Mouse (Mus musculus) left cerebral cortex, postnatal 14 days (tissue): ENCODE measurements around the gene Tenm3. TPM values are rescaled to one million over a fixed set of nuclear protein-coding genes. Genes with fewer than 3 reads are reported as not detected.
A peak's percentile ranks its signal among the peaks of the same experiment; 100 is the strongest.

Source experiments
- DNase-seq, 2 experiments: peaks; one replicate each; pipeline ENCODE4 v3.0.0; 2021 to 2022; ENCODE audit warnings: low spot score in 2 of 2, mixed read lengths in 1 of 2
- intact Hi-C: fragments of 180-260 bp; cut with DNase I; formaldehyde crosslinking; loops from one replicate; pipeline ENCODE4 v1.15.1; 2025
- total RNA-seq, 2 experiments: library from RNA; stranded (reverse); gene quantifications; 2 replicates each; pipeline ENCODE4 v1.2.3; 2021

The Tenm3 gene
- total RNA-seq, 2 experiments from 2014 or later = 80.8 to 102 TPM

DNA sequence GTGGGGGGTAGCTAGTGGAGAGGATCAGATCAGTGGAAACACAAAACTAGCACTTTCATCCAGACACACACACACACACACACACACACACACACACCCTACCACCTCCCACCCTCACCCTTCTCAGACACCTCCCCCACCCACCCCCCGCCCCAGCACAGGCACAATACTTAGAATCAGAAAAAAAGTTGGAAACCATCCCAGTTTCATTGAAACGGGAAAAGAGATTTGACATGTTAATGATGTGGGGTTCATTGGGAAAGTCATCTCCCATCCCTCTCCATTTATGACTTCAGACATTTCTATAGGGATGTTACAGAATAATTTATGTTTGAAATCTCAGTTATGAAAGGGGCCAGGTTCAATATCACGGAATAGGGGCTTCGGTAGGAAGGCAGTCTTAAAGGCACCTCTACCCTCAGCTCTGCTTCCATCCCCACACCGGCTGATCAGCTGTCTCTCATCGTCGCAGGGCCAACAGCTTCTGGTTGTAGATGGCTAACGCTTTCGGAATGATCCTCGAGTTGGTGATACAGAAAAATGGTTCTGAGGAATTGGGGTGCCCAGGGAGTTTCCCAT lies 231.7 kb downstream of the Tenm3 start:
- intact Hi-C loops = no loop called here
- no peak for DNase-seq

GRCm38 (mm10) chr8:48611126-48611525 lies 232.6 kb downstream of the Tenm3 start:
- intact Hi-C loops = no loop called here
- no peak for DNase-seq

GRCm38 (mm10) chr8:48610316-48610715 lies 233.4 kb downstream of the Tenm3 start:
- intact Hi-C loops = no loop called here
- DNase-seq = no peak

DNA sequence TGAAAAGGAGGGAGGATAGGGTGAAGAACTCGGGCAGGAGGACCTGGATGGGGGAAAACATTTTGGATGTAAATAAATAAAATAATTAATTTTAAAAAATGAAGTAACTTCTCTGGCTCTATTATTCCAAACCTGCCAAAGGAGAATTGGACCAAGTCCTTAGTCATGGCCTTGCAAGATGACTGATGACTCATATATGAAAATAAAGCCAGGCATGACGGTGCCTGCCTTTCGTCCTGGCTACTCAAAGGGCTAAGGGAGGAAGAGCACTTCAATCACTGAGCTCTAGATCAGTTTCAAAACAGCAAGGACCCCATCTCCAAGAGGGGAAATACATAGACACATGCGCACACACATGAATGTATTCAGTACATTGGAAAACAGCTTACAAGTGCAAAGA lies 234.1 kb downstream of the Tenm3 start:
- no peak for DNase-seq
- intact Hi-C loops = no loop called here

GRCm38 (mm10) chr8:48604190-48604897 lies 239.4 kb downstream of the Tenm3 start:
- DNase-seq = no peak
- intact Hi-C loops = no loop called here

DNA sequence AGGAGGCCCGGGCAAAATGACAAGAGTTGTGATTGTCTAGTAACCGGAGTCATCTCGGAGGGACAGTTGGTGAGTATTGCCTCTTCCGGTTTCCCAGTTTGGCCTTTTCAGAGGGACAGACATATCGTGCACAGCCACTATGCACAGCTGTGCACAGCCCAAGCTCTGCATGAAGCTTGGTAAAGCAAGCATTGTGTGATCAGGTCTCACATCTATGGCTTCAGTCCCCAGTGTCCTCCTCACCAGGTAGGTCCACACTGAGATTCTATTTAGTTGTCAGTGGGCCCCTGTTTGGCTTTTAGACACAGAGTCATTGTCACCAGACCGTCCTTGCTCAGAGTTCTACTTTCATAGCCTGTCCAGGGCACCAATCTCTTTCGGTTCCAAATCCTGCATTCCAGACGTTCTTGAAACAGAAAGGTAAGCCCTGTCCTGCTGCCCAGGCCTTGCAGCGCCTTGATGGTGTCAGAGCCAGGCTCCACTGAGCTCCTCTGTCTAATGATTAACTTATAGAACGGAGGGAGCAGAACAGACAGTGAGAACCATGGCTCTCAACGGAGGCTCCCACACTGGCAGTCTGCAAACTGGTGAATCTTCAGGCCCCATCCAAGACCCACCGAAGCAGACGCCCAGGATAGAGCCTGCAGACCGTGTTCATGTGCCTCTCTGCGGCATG lies 240.4 kb downstream of the Tenm3 start:
- intact Hi-C loops = no loop called here
- DNase-seq = no peak

GRCm38 (mm10) chr8:48601621-48602020 lies 242.1 kb downstream of the Tenm3 start:
- intact Hi-C loops = no loop called here
- DNase-seq = no peak

- intact Hi-C loops = no loop called here
- DNase-seq = no peak
Measured at GRCm38 (mm10) chr8:48599028-48599427, 244.7 kb downstream of the Tenm3 start.

GRCm38 (mm10) chr8:48596332-48596731 lies 247.4 kb downstream of the Tenm3 start:
- intact Hi-C loops = no loop called here
- no peak for DNase-seq

- intact Hi-C loops = no loop called here
- DNase-seq = no peak
Measured at GRCm38 (mm10) chr8:48591818-48592217, 251.9 kb downstream of the Tenm3 start.

- intact Hi-C loops = no loop called here
- no peak for DNase-seq
Measured at GRCm38 (mm10) chr8:48579732-48580131, 264.0 kb downstream of the Tenm3 start.

DNA sequence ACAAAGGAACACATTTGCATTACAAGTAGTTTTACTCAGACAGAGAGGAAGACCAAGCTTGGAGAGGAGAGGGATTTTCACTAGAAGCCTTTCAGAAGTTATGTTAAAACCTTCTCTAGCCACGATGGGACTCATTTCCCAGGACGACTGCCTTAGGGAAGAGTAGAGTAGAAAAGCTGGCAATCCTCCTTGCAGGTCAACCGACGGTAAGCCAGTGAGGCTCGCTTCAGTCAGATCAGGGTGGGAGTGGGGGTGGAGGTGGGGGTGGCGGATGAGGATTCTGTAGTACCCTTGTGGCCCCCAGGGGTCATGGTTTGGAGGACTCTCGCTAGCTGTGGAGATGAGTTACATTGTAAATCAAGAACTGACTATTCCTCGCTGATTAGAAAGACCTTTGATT lies 264.6 kb downstream of the Tenm3 start:
- intact Hi-C loops = no loop called here
- no peak for DNase-seq

DNA sequence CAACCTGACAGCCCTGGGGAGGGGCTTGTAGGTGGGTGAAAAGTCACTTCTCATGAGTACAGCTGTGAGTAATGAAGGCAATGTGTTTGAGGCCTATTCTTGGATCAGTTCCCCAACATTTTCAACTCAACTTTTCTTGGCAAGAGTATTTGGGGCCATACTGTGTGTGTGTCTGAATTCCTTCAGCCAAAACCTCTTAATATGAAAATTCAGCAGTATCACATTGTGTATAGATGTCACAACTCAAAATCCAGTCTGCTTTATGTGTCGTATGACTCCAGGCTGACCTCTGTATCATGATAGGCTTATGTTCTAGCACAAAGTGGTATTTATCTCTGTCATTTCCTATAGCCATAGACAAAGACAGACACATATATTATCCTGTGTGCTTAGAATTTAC lies 270.8 kb downstream of the Tenm3 start:
- DNase-seq = no peak
- intact Hi-C loops = no loop called here

DNA sequence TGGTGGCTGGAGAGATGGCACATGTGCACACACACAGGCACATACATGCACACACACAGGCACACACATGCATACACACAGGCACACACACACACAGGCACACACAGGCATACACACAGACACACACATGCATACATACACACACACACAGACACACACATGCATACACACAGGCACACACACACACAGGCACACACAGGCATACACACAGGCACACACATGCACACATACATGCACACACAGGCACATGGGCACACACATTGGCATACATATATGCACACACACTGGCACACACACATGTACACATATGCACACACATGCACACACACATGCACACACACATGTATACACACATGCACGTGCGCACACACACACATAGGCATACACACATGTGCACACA lies 271.4 kb downstream of the Tenm3 start:
- no peak for DNase-seq
- intact Hi-C loops = no loop called here

DNA sequence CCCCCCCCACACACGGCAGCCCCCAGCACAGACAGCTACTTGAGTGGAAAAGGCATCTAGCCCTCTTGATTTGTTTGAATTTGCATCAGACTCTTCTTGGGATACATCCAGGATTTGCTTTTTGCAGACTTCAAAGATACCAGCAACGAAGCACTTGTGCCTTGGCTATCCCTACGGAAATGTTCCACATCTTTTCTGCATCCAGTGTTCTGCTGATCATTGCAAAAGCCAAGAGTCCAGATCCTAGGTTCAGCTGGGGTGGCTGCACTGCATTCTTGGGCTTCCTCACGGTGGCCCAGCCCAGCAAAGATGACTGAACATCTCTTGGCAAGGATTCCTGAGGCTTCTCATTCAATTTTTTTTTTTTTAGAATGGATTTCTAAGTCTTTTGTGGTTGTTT lies 275.1 kb downstream of the Tenm3 start:
- intact Hi-C loops = loop anchor here (10.0 kb wide), 1 partner anchor 256 kb away; no protein-coding TSS in a partner anchor
- no peak for DNase-seq

GRCm38 (mm10) chr8:48567929-48568607 lies 275.7 kb downstream of the Tenm3 start:
- DNase-seq = peak; percentile 39 to 52
- intact Hi-C loops = loop anchor here (10.0 kb wide), 1 partner anchor 257 kb away; no protein-coding TSS in a partner anchor

DNA sequence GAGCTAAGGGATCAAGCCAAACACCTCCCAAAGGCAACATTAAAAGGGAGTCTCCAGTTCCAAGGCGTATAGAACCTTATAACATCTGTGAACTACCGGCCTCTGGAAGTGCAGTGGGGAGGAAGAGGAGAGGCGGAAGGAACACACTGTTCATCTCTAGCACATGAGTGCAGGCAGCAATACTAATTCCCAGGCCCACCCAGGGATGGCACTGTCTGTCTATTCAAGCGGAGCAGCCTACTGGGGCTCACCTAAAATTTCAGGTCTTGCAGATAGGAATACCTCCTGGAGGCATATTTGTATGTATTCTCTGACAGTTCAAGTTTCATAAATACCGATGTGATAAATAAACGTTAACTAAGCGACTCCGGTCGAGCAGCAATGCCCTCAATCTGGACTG lies 283.5 kb downstream of the Tenm3 start:
- intact Hi-C loops = loop anchor here (10.0 kb wide), 1 partner anchor 265 kb away; no protein-coding TSS in a partner anchor
- no peak for DNase-seq

- peak; percentile 49 to 53 for DNase-seq
- intact Hi-C loops = loop anchor here (5.0 kb wide), 1 partner anchor 287 kb away; the partner anchor contains the start of gene Tenm3
Measured at GRCm38 (mm10) chr8:48555546-48556141, 288.1 kb downstream of the Tenm3 start.

DNA sequence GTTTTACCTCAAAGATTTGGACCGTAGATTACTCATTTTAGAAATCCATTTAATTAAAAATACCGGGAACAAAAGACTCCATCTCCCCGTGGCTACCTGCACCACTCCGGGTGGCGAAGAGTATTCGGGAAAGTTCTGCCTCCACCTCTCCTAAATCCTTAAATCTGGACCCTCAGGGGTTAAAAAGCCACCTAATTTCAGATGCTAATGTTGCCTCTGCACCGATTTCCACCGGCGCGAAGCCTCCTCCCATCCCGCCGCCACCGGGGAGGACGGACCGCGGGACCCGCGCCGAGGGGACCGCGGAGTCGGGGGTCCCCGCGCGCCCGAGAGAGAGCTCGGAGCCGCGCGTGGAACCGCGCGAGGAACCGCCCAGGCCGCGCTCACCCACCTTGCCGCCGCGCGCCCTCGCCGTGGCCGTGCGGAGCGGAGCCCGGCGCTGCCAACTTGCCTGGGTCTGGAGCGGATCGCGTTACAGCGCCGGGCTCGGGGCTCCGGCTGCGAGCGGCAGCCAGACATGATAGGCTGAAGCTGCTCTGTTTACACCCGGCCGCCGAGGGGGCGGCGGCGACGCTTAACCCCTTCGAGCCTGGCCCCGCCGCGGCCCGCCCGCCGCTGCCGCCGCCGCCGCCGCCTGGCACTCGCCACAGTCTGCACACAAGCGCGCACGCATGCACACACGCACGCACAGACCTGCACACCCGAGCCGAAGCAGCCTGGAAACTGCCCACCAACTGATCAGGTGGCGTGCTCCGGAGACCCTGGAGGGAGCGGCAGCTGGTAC lies 288.8 kb downstream of the Tenm3 start:
- intact Hi-C loops = loop anchor here (5.0 kb wide), 1 partner anchor 287 kb away; the partner anchor contains the start of gene Tenm3
- peak; percentile 75 to 77 for DNase-seq
